Mouse (Mus musculus) layer of hippocampus, adult 8-10 months (tissue): ENCODE results near the gene Rps6kl1. TPM values are rescaled to one million over a fixed set of nuclear protein-coding genes. Genes with fewer than 3 reads are reported as not detected.
A peak's percentile ranks its signal among the peaks of the same experiment; 100 is the strongest.
"Not testable (repeated sequence)": the region's sequence is repeated elsewhere in the genome, so short reads cannot be mapped to it uniquely, and the experiment has no call there.

Source experiments
- DNase-seq, 2 experiments: peaks; one replicate each; pipeline ENCODE4 v3.0.0; 2022; ENCODE audit warnings: low spot score in 2 of 2
- total RNA-seq, 4 experiments: library from RNA; stranded (reverse); gene quantifications; 2 replicates each; pipeline ENCODE4 v1.2.4; 2022

Rps6kl1 gene
- total RNA-seq, 4 experiments from 2014 or later = 35.8 to 43.4 (median 39.8) TPM

DNA sequence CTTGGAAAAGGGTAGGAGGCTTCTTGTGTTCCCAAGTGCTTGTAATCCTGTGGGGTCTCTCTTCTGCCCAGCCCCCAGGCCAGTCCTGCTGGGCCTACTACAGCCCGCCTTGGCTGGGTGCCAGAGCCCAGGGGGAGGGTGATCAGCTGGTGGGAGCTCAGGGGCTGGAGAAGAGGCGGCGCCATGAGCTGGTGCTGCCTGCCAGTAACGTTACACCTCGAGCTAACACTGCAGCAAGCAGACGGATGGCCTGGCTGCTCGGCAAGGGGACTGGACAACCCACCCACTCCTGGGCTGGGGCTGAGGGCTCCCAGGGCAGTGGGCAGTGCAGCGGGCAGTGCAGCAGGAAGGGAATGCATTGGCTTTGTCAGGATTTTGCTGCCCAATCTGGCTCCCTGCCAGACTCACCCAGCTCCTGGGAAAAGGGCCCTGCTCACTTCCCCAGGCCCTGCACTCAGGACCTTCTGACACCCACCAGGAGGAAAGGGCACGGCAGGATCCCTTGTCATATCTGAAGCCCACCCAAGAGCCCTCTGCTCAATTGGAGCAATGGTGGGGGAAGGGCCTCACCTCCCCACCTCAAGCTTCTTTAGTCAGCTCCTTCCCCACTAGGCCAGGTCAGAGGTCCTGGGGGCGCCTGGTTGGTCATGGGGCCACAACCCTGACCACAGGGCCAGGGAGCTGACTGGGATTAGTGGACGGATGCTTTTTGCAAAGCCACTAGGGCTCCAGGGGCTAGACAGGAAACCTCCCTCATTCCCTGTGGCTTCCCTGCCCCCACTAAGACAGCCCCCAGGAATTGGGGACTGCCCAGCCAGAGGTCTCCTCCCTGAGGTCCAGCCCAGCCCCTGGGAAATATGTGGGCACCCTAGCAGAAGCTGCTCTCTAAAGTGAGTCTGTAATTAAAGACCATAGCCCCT lies 25.1 kb upstream of the Rps6kl1 start:
- DNase-seq = no peak

- DNase-seq = no peak
Measured at GRCm38 (mm10) chr12:85175087-85175675, 24.1 kb upstream of the Rps6kl1 start.

GRCm38 (mm10) chr12:85174016-85174415 lies 23.0 kb upstream of the Rps6kl1 start:
- no peak for DNase-seq

GRCm38 (mm10) chr12:85170948-85171307 lies 19.9 kb upstream of the Rps6kl1 start:
- no peak for DNase-seq

DNA sequence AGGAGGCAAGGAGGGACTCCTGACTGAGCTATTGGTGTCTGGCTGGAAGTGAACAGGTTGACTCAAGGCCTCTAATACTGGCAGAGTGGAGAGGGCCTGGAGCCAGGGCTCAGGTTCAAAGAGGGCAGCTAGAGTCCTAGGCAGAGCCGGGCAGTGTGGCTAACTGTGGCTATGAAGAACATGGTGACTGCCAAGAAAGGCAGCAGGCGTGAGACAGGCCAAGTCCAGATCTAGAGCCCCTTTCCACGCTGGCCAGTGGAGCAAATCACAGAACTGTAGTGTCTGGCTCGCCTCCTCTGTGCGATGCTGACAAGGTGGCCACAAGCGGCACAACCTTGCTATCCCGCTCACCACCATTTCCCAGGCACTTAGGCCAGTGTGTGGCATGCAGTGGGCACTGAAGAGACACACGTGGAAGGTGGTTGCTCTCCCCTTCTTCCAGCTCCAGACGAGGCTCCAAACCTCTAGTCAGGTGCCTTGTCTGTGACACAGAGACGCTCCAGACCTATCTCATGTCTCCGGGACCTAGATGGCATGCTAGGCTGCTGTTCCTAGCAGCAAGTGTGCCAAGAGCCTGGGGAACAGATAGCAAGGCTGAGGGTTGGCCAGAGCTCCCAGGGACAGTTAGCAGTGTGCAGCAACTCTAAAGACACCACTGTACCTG lies 19.4 kb upstream of the Rps6kl1 start:
- DNase-seq = no peak

DNA sequence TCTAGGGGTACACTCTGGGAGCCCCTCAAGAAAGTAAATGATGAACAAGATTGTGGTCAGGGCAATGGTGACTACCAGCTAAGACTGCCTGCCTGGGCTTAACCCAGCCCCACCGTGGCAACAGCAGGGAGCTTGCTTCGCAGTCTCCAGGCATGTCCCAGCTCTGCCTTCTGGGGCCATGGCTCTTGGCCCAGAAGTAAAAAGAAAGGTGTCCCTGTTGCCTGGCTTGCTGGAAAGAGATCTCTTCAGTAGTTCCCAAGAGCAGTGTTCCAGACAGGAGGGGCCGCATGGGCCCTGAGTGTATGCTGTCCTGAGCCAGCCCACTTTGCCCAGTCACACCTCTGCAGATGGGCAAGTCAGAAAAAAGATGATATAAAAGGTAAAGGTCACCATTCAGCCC lies 18.8 kb upstream of the Rps6kl1 start:
- no peak for DNase-seq

DNA sequence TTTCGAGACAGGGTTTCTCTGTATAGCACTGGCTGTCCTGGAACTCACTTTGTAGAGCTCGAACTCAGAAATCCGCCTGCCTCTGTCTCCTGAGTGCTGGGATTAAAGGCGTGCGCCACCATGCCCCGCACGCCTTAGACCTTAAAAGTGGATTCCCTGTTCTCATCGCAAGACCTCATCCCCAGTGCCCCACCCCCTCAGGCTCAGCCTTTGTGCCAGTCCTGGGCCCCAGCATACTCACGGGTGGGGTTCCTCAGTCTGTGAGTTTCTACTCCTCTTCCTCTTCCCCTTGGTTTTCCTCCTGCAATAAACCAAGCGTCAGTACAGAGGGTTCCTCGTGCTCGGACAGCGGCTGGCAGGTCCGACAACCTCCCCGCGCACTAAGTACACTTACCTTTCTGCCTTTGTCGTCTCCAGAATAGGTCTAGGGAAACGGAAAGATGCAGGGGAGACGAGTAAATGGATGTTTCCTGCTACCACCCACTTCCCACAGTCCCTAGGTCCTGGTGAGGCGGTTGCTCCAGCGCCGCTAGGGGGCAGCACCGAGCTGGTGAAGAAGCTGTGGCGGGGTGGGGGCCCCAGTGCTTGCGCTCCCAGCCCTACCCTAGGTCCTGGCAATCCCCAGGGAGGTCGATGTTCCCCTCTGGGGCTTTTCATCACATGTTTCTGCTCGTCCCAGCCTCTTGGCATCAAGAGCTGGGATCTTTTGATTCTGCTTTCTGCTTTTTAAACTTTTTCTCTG lies 18.2 kb upstream of the Rps6kl1 start:
- DNase-seq = peak; percentile 60 to 85

GRCm38 (mm10) chr12:85166631-85167030 lies 15.6 kb upstream of the Rps6kl1 start:
- DNase-seq = no peak

DNA sequence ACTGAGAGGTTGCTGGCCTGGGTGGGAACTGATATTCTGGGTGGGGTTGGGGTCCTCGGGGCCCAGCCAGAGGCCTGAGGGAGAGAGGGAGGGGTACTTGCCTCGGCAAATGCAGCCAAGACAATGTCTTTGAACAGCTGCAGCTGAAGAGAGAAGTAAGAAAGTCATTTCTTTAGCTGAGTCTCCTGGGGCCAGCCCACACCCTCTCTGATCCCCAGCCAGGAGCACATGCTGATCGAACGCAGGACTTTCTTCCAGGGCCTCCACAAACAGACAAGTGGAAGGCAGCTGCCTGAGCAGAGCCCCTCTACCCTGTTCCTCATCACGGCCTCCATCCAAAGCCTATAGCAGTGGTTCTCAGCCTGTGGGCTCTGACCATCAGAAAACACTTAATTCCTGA lies 13.9 kb upstream of the Rps6kl1 start:
- DNase-seq = no peak

DNA sequence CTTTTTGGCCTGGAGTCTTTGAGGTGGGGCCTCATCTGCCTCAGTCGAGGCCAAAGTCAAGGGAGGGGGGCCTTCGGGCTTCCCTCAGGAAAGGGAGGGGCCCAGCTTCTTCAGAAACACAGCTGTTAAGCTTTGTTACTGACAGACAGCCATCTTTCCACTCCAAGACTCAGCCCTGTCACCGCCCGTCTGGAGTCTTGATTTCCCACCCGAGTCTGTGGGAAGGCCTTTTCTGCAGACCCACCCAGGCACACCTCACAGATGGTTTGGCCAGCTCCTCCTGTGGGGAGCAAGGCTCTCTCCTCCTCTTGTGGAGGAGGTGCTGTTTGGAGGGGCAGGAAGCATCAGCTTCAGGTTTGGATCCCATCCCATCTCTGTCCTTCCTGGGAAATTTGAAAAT lies 8.5 kb upstream of the Rps6kl1 start:
- DNase-seq = no peak

GRCm38 (mm10) chr12:85158801-85159200 lies 7.7 kb upstream of the Rps6kl1 start:
- DNase-seq = no peak

GRCm38 (mm10) chr12:85157797-85158460 lies 6.9 kb upstream of the Rps6kl1 start:
- no peak for DNase-seq

- DNase-seq = no peak
Measured at GRCm38 (mm10) chr12:85156324-85156723, 5.3 kb upstream of the Rps6kl1 start.

- DNase-seq = no peak
Measured at GRCm38 (mm10) chr12:85153011-85153410, 1.9 kb upstream of the Rps6kl1 start.

- no peak for DNase-seq
Measured at GRCm38 (mm10) chr12:85150321-85151001, 603 bp downstream of the Rps6kl1 start.

DNA sequence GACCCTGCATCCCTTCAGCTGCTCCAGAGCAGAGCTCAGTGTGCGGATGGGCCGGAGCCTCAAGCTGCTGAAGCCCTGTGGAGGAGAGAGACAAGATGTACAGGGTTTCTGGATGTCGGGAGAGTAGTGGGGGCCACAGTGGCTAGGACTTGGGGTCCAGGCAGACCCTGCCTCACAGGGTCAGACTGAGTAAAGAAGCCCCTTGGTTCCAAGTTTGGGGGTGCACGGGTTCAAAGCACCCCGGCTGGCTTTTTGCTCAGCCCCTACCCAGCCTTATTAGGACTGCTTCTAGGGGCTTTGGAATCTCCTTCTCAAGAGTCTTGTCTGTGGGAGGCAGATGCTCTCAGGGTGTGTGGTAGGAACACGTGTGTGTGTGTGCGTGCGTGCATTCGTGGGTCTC lies 4.2 kb downstream of the Rps6kl1 start:
- no peak for DNase-seq

GRCm38 (mm10) chr12:85146355-85146754 lies 4.7 kb downstream of the Rps6kl1 start:
- DNase-seq = no peak

GRCm38 (mm10) chr12:85145630-85146029 lies 5.4 kb downstream of the Rps6kl1 start:
- no peak for DNase-seq

- DNase-seq = no peak
Measured at GRCm38 (mm10) chr12:85144821-85145220, 6.2 kb downstream of the Rps6kl1 start.

DNA sequence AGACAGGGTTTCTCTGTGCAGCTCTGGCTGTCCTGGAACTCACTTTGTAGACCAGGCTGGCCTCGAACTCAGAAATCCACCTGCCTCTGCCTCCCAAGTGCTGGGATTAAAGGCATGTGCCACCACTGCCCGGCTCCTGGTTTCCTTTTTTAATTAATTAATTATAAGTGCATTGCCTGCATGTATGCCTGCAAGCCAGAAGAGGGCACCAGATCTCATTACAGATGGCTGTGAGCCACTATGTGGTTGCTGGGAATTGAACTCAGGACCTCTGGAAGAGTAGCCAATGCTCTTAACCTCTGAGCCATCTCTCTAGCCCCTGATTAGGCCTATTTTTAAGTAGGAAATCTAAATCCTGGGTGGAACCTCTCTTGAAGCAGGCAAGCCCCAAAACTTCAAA lies 6.8 kb downstream of the Rps6kl1 start:
- DNase-seq = not testable (repeated sequence)

- peak in 1 of 2 experiments; percentile 81 for DNase-seq
Measured at GRCm38 (mm10) chr12:85142803-85143202, 8.3 kb downstream of the Rps6kl1 start.
